Mouse (Mus musculus): ENCODE measurements at regions not wholly inside any gene's neighbourhood (a gene's known extent, or its start where the extent isn't known, plus 50 kb on each side); places are given as distances from the start of the nearest gene placed in this dataset.

DNA sequence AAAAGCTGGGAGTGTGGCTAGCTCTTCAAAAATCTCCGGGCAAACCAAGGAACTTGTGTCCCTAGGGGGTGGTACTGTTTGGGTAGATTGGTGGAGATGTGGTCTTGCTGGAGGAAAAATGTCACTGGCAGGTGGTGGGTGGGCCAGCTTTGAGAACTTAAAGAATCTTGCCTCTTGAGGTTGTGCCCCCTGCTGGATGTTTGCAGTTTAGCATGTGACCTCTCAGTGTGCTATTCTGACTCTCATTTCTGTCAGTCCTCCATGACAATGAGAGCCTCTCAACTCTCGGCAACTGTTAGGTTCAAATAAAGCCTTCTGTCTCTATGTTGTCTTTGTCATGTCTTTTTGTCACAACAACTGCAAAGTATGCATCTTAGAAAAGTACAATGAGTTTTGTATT, 392.5 kb downstream of the Lipi start:
- TF ChIP-seq CTCF (IDR thresholded peaks at IDR 0.05) (peak; percentile 36; the same call in 1 of the 2 replicates), EP300 (IDR thresholded peaks at IDR 0.05) (no peak)
